Comparison of ENCODE assay signal across 19 mouse cellular contexts in the genomic region with DNA sequence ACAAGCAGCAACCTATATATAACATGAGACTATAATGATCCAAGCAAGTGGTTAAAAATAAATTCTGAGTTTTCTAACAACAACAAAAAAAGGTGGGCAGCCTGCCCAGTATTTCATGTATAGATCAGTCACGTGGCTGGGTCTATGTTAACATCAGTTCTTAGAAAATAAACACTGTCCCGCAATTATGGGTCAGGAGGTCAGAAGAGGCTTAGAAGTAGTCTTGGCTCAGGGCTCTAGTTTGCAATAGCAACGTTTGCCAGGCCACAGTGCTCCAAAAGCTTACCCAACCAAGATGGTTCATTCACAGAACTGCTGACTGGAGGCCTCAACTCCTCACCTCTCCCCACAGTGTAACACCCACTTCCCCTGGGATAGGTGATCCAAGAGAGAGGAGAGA.
A peak's percentile ranks its signal among the peaks of the same experiment; 100 is the strongest.
DNase-seq lines count a peak whose midpoint lies in the region; ATAC-seq and TF ChIP-seq lines count a peak whose summit lies in the region.
"Had no signal": no experiment of that assay in that cellular context is flagged by ENCODE, and none has a peak within 500 bp of the region (broad histone marks: within the 10 kb centered on the region; RNA-seq: fewer than 3 reads in every experiment).

No protein-coding gene starts in this region.

- peak; percentile 87 for ATAC-seq in lung, postnatal 0 days
- peak; percentile 19; the same call in 1 of the 2 replicates for ATAC-seq in stomach, embryonic 16.5 days (ENCODE audit: insufficient read depth, low FRiP score)
- ATAC-seq in hindbrain, embryonic 14.5 days (ENCODE audit: low FRiP score): no peak

- no peak overlapping the region for H3K4me3 ChIP-seq in lung, postnatal 0 days (ENCODE audit: low read depth, low read length)
- no peak overlapping the region for H3K4me3 ChIP-seq in stomach, embryonic 16.5 days (replicated peaks; ENCODE audit: low read length)
- H3K4me3 ChIP-seq in hindbrain, embryonic 14.5 days (replicated peaks; ENCODE audit: low read length): no peak overlapping the region
- H3K4me3 ChIP-seq: erythroblast, embryonic 14.5 days; heart, adult 2 months; hindbrain, embryonic 15.5 days; left cerebral cortex, adult 2 months; limb, embryonic 13.5 days had no signal

- DNase-seq in adrenal gland, postnatal 14 days: peak; percentile 20
- no peak for DNase-seq in adrenal gland, postnatal 25 days
- peak; percentile 34 for DNase-seq in right cerebral cortex, postnatal 14 days
- DNase-seq in right cerebral cortex, postnatal 36 days (ENCODE audit: low spot score in 2 of 2): no peak
- peak; percentile 87 for DNase-seq in lung, postnatal 0 days (ENCODE audit: low spot score)
- DNase-seq in kidney, postnatal 14 days: no peak
- no peak for DNase-seq in hindbrain, embryonic 14.5 days (ENCODE audit: low spot score)
- DNase-seq: cerebellum, postnatal 10 days; heart, postnatal 10 days; kidney, adult 9 months; midbrain, embryonic 14.5 days; thymus, postnatal 4 days had no signal

- H3K9me3 ChIP-seq in lung, postnatal 0 days (ENCODE audit: low read length): no peaks in the 10 kb centered on the region
- no peaks in the 10 kb centered on the region for H3K9me3 ChIP-seq in stomach, embryonic 16.5 days (replicated peaks; ENCODE audit: control insufficient read depth, low read length)
- H3K9me3 ChIP-seq in hindbrain, embryonic 14.5 days (ENCODE audit: control insufficient read depth, low read length): no peaks in the 10 kb centered on the region
- H3K9me3 ChIP-seq: hindbrain, embryonic 15.5 days; limb, embryonic 13.5 days had no signal

- no peak overlapping the region for H3K4me2 ChIP-seq in lung, postnatal 0 days (replicated peaks; ENCODE audit: low read depth, low read length)
- no peak overlapping the region for H3K4me2 ChIP-seq in stomach, embryonic 16.5 days (ENCODE audit: low read depth, low read length)
- no peak overlapping the region for H3K4me2 ChIP-seq in hindbrain, embryonic 14.5 days (replicated peaks)
- H3K4me2 ChIP-seq: hindbrain, embryonic 15.5 days; limb, embryonic 13.5 days had no signal

- TF ChIP-seq CTCF in lung, postnatal 0 days (IDR thresholded peaks at IDR 0.05): no peak

- 0 out of 2 replicates have a peak overlapping the region, but pooled peaks have one; percentile 43 for H3K27ac ChIP-seq in lung, postnatal 0 days (ENCODE audit: low read length)
- no peak overlapping the region for H3K27ac ChIP-seq in stomach, embryonic 16.5 days (ENCODE audit: low read length)
- no peak overlapping the region for H3K27ac ChIP-seq in hindbrain, embryonic 14.5 days
- H3K27ac ChIP-seq: heart, adult 2 months; hindbrain, embryonic 15.5 days; left cerebral cortex, adult 2 months; limb, embryonic 13.5 days; macrophage had no signal

- H3K9ac ChIP-seq in lung, postnatal 0 days (replicated peaks; ENCODE audit: low read depth): no peak overlapping the region
- H3K9ac ChIP-seq in stomach, embryonic 16.5 days (ENCODE audit: low read length): no peak overlapping the region
- no peak overlapping the region for H3K9ac ChIP-seq in hindbrain, embryonic 14.5 days
- H3K9ac ChIP-seq: hindbrain, embryonic 15.5 days; limb, embryonic 13.5 days had no signal

- TF ChIP-seq EP300 in lung, postnatal 0 days (IDR thresholded peaks at IDR 0.05): peak; percentile 48

- H3K4me1 ChIP-seq in lung, postnatal 0 days (ENCODE audit: insufficient read depth, low read depth, low read length): peaks cover 6% of the 10 kb centered on the region; the same call in 1 of the 2 replicates
- H3K4me1 ChIP-seq in stomach, embryonic 16.5 days (ENCODE audit: control insufficient read depth, insufficient read depth, low read length): peaks cover 6% of the 10 kb centered on the region; the same call in 1 of the 2 replicates
- H3K4me1 ChIP-seq in hindbrain, embryonic 14.5 days (replicated peaks; ENCODE audit: control insufficient read depth, insufficient read depth, low read length): no peaks in the 10 kb centered on the region
- H3K4me1 ChIP-seq: hindbrain, embryonic 15.5 days had no signal

- no peaks in the 10 kb centered on the region for H3K27me3 ChIP-seq in lung, postnatal 0 days (replicated peaks; ENCODE audit: insufficient read depth, low read length)
- H3K27me3 ChIP-seq in stomach, embryonic 16.5 days (ENCODE audit: control insufficient read depth, insufficient read depth, low read length): no peaks in the 10 kb centered on the region
- H3K27me3 ChIP-seq in hindbrain, embryonic 14.5 days (ENCODE audit: control insufficient read depth, insufficient read depth, low read length): no peaks in the 10 kb centered on the region
- H3K27me3 ChIP-seq: hindbrain, embryonic 15.5 days; limb, embryonic 13.5 days had no signal

- H3K36me3 ChIP-seq in lung, postnatal 0 days (ENCODE audit: insufficient read depth, low read length): no peaks in the 10 kb centered on the region
- no peaks in the 10 kb centered on the region for H3K36me3 ChIP-seq in stomach, embryonic 16.5 days (ENCODE audit: control insufficient read depth, insufficient read depth, low read length)
- no peaks in the 10 kb centered on the region for H3K36me3 ChIP-seq in hindbrain, embryonic 14.5 days (replicated peaks; ENCODE audit: control insufficient read depth, insufficient read depth)
- H3K36me3 ChIP-seq: hindbrain, embryonic 15.5 days; limb, embryonic 13.5 days had no signal

- 5% methylated on average over 3 of the region's 3 CpGs for WGBS in lung, postnatal 0 days
- WGBS in stomach, embryonic 16.5 days: 8% methylated on average over 3 of the region's 3 CpGs
- WGBS in hindbrain, embryonic 14.5 days: 34% methylated on average over 3 of the region's 3 CpGs

Comparison
In these comparisons a context has a peak if more than half of its experiments do, and no peak if none do; other contexts are left out.
1. DNase-seq: peak in adrenal gland, postnatal 14 days (single experiment), right cerebral cortex, postnatal 14 days (single experiment) and lung, postnatal 0 days (single experiment); none in adrenal gland, postnatal 25 days (single experiment), right cerebral cortex, postnatal 36 days (0 of 2), kidney, postnatal 14 days (single experiment) and hindbrain, embryonic 14.5 days (single experiment).